Mouse (Mus musculus) neural tube, embryonic 15.5 days (tissue): Measurements from ENCODE around the gene Gldn. TPM values are rescaled to one million over a fixed set of nuclear protein-coding genes. Genes with fewer than 3 reads are reported as not detected.

ENCODE experiments used
- ATAC-seq: fragments of 200-750 bp; cut with Nextera tagmentation; 2 replicates; pipeline ENCODE4 v1.8.0; 2017; ENCODE audit warnings: mild to moderate bottlenecking, moderate TSS enrichment, moderate library complexity; ENCODE audit not compliant: low FRiP score
- H3K27ac ChIP-seq: fragments of 300-500 bp; sonication (generic); replicated peaks from 2 replicates; pipeline ENCODE4 v1.5.1; 2015; ENCODE audit warnings: mild to moderate bottlenecking, inconsistent platforms
- H3K27me3 ChIP-seq: fragments of 300-500 bp; sonication (generic); replicated peaks from 2 replicates; pipeline ENCODE4 v1.6.1; 2015; ENCODE audit warnings: inconsistent platforms
- H3K36me3 ChIP-seq: fragments of 300-500 bp; sonication (generic); 2 replicates; pipeline ENCODE4 v1.6.1; 2015; ENCODE audit warnings: inconsistent platforms
- H3K4me1 ChIP-seq: fragments of 300-500 bp; sonication (generic); 2 replicates; pipeline ENCODE4 v1.6.1; 2015; ENCODE audit warnings: inconsistent platforms
- H3K4me2 ChIP-seq: fragments of 300-500 bp; sonication (generic); 2 replicates; pipeline ENCODE4 v1.6.1; 2015; ENCODE audit warnings: inconsistent platforms, mild to moderate bottlenecking, moderate library complexity
- H3K4me3 ChIP-seq: fragments of 300-500 bp; sonication (generic); replicated peaks from 2 replicates; pipeline ENCODE4 v1.5.1; 2015; ENCODE audit warnings: mild to moderate bottlenecking, inconsistent platforms
- H3K9ac ChIP-seq: fragments of 300-500 bp; sonication (generic); replicated peaks from 2 replicates; pipeline ENCODE4 v1.6.1; 2015; ENCODE audit warnings: mild to moderate bottlenecking, inconsistent platforms
- H3K9me3 ChIP-seq: fragments of 300-500 bp; sonication (generic); replicated peaks from 2 replicates; pipeline ENCODE4 v1.6.1; 2016; ENCODE audit warnings: inconsistent platforms
- WGBS: fragments of 180-500 bp; shearing (Covaris S2); methylation state at CpG from one replicate; pipeline ENCODE4 v1.1.7; 2015; ENCODE audit warnings: mixed read lengths; 5-methylcytosine and 5-hydroxymethylcytosine counted together
- polyA plus RNA-seq: library from polyadenylated mRNA; unstranded; fragments of >200 nt; fragmentation: Nextera tagmentation; extraction: Ambion mirVana; gene quantifications from 2 replicates; pipeline ENCODE4 v1.2.1, GENCODE M21; 2015

The Gldn gene
- polyA plus RNA-seq, 1 experiment from 2014 or later, result 0.37 TPM

GRCm38 (mm10) chr9:54308209-54308608, 21.9 kb downstream of the Gldn start:
- Histone ChIP-seq H3K27ac (no peak overlapping the region), H3K9me3 (no peaks in the 10 kb centered on the region), H3K36me3 (no peaks in the 10 kb centered on the region), H3K9ac (no peak overlapping the region), H3K4me1 (no peaks in the 10 kb centered on the region), H3K4me2 (no peak overlapping the region), H3K4me3 (no peak overlapping the region), H3K27me3 (no peaks in the 10 kb centered on the region)
- ATAC-seq, result no peak
- 72% methylated on average over 1 of the region's 1 CpGs for WGBS

DNA sequence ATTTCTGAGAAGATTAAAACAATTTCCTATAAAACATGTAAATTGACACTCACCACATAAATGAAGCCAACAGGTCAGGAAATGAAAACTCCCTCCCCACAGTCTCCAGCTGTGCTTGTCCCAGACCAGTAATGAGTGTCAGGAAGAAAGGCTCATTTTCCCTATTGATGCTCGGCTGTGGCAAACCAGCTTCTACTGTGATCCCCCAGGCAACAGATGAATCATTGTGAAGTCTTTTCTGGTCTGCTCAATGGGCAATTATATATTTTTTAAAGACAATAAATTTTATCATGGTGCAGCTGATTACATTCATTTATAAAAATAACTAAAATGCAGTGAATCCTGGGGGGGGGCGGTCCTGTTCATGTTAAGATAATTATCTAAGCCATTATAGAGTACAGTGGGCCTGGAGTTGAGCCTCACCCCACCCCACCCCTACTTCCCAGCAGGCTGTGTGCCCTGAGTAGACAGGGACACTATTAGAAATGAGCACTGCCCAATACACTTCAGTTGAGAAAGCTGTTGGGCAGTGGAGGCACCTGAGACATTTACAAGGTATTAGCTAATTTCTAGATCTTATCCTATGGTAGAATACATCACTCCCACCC, 22.6 kb downstream of the Gldn start:
- ATAC-seq, result no peak
- no peak overlapping the region for H3K9ac ChIP-seq
- WGBS, result 41% methylated on average over 2 of the region's 2 CpGs
- H3K4me2 ChIP-seq, result no peak overlapping the region
- no peaks in the 10 kb centered on the region for H3K27me3 ChIP-seq
- no peaks in the 10 kb centered on the region for H3K4me1 ChIP-seq
- no peaks in the 10 kb centered on the region for H3K36me3 ChIP-seq
- no peak overlapping the region for H3K27ac ChIP-seq
- H3K4me3 ChIP-seq, result no peak overlapping the region
- no peaks in the 10 kb centered on the region for H3K9me3 ChIP-seq

DNA sequence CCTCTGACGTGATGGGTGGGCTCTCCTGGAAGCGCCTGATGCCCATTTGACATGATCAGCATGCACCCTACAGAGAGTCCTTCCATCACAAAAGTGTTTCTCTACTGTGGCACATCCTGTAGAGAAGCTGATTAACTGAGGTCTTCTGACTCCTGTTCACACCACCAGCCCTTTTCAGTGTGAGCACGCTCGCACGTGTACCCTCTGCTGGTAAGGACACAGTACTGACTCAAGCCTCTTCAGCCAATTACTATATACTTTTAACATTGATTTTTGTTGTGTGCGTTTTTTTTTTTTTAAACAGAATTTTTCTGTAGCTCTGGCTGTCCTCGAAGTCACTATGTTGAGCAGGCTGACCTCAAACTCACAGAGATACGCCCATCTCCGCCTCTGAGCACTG, 30.1 kb downstream of the Gldn start:
- H3K4me3 ChIP-seq, result no peak overlapping the region
- no peak overlapping the region for H3K4me2 ChIP-seq
- H3K9ac ChIP-seq, result no peak overlapping the region
- no peak overlapping the region for H3K27ac ChIP-seq
- H3K9me3 ChIP-seq, result no peaks in the 10 kb centered on the region
- no peaks in the 10 kb centered on the region; the same call in 1 of the 2 replicates for H3K4me1 ChIP-seq
- H3K27me3 ChIP-seq, result no peaks in the 10 kb centered on the region
- no peaks in the 10 kb centered on the region for H3K36me3 ChIP-seq
- no peak for ATAC-seq
- WGBS, result 85% methylated on average over 9 of the region's 9 CpGs

DNA sequence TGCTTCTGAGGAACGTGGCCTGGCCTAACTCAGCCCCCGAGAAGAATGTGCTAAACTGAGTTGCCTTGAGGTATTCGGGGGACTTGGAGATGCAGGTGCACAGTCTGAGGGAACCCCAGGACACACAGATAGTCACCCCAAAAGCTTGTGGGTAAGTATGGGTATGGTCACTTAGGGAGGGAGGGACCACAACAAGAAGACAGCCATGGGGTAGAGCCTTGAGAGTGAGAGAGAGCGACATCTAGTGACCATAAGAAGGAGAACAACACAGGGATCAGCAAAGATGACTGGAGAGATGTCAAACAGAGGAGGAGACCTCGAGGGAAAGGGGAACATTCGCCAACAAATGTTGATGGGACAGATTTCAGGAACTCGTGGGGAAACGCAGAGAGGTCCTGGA, 37.2 kb downstream of the Gldn start:
- 42% methylated on average over 8 of the region's 8 CpGs for WGBS
- no peaks in the 10 kb centered on the region for H3K36me3 ChIP-seq
- no peak overlapping the region for H3K4me2 ChIP-seq
- no peaks in the 10 kb centered on the region for H3K27me3 ChIP-seq
- H3K27ac ChIP-seq, result no peak overlapping the region
- H3K4me3 ChIP-seq, result no peak overlapping the region
- ATAC-seq, result no peak
- H3K9me3 ChIP-seq, result no peaks in the 10 kb centered on the region
- no peaks in the 10 kb centered on the region; the same call in 1 of the 2 replicates for H3K4me1 ChIP-seq
- no peak overlapping the region for H3K9ac ChIP-seq

GRCm38 (mm10) chr9:54329201-54329600, 42.9 kb downstream of the Gldn start:
- WGBS, result 88% methylated on average over 7 of the region's 7 CpGs
- no peaks in the 10 kb centered on the region for H3K4me1 ChIP-seq

GRCm38 (mm10) chr9:54335582-54335981, 49.3 kb downstream of the Gldn start:
- 0 out of 2 replicates have a peak, but pooled peaks cover 2% of the 10 kb centered on the region for H3K27me3 ChIP-seq
- no peaks in the 10 kb centered on the region for H3K36me3 ChIP-seq
- H3K4me2 ChIP-seq, result no peak overlapping the region
- H3K4me1 ChIP-seq, result no peaks in the 10 kb centered on the region
- H3K9me3 ChIP-seq, result no peaks in the 10 kb centered on the region
- 16% methylated on average over 12 of the region's 12 CpGs for WGBS
- no peak overlapping the region for H3K27ac ChIP-seq
- H3K4me3 ChIP-seq, result no peak overlapping the region
- no peak overlapping the region for H3K9ac ChIP-seq
- no peak; the same call in 1 of the 2 replicates for ATAC-seq

More at GRCm38 (mm10) chr9:54329201-54329600, 42.9 kb downstream of the Gldn start:
- H3K36me3 ChIP-seq, result no peaks in the 10 kb centered on the region
- no peaks in the 10 kb centered on the region for H3K9me3 ChIP-seq
- H3K4me3 ChIP-seq, result no peak overlapping the region
- H3K9ac ChIP-seq, result no peak overlapping the region
- H3K4me2 ChIP-seq, result no peak overlapping the region
- no peak overlapping the region for H3K27ac ChIP-seq
- ATAC-seq, result no peak
- H3K27me3 ChIP-seq, result 0 out of 2 replicates have a peak, but pooled peaks cover 2% of the 10 kb centered on the region

DNA sequence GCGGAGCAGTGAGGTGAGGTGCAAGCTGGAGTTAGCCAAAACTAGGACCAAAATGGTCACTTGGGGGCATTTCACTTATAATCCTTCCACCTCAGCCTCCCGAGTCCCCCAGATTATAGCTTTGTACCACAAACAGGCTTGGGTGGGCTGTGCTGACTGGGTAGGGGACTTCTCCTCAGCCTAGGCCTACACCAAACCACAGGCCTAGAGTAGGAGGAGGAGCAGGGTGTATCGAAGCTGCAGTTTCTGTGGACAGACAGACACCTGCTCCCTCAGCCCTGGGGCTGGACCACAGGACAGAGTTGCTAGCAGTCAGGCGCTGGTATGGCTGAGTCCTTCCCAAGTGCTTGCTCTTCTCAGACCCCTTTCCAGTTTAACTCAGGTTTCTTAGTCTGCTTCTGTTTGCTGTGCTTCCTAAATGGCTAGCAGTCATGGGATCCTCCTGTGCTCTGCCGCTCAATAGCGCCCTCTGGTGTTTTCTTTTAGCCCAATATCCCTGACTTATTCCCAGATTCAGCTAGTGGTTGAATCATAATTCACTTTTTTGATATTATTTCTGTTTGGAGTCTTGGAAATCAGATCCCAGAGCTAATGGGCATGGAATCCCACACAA, 50.4 kb downstream of the Gldn start:
- Histone ChIP-seq H3K4me3 (no peak overlapping the region), H3K9ac (no peak overlapping the region), H3K36me3 (no peaks in the 10 kb centered on the region), H3K9me3 (no peaks in the 10 kb centered on the region), H3K4me2 (no peak overlapping the region), H3K27me3 (0 out of 2 replicates have a peak, but pooled peaks cover 2% of the 10 kb centered on the region), H3K4me1 (no peaks in the 10 kb centered on the region), H3K27ac (no peak overlapping the region)
- 48% methylated on average over 6 of the region's 6 CpGs for WGBS
- ATAC-seq, result 0 out of 2 replicates have a peak, but pooled peaks have one; percentile 50

DNA sequence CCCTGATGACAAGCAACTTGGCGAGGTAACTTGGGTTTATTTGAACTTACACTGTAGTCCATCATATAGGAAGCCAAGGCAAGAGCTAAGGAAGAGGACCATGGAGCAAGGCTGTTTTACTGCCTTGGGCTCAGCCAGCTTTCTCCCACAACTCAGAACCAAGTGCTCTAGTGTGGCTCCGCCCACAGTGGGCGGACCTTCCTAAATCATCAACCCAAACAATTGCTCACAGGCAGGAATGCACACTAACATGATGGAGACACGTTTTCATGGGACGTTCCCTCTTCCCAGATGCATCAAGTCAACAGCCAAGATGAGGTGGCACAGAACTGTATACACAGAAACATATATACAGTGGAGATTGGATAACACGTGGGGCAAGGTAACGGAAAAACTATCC, 55.7 kb downstream of the Gldn start:
- Histone ChIP-seq H3K9ac (no peak overlapping the region), H3K4me1 (no peaks in the 10 kb centered on the region), H3K4me2 (no peak overlapping the region), H3K4me3 (no peak overlapping the region), H3K27ac (no peak overlapping the region), H3K9me3 (no peaks in the 10 kb centered on the region), H3K36me3 (no peaks in the 10 kb centered on the region), H3K27me3 (no peaks in the 10 kb centered on the region)
- no peak for ATAC-seq
- WGBS, result 79% methylated on average over 7 of the region's 7 CpGs

GRCm38 (mm10) chr9:54356756-54357155, 70.5 kb downstream of the Gldn start:
- H3K4me2 ChIP-seq, result no peak overlapping the region
- H3K27me3 ChIP-seq, result no peaks in the 10 kb centered on the region
- H3K4me3 ChIP-seq, result no peak overlapping the region
- H3K36me3 ChIP-seq, result no peaks in the 10 kb centered on the region
- WGBS, result 94% methylated on average over 8 of the region's 8 CpGs
- no peak overlapping the region for H3K9ac ChIP-seq
- H3K27ac ChIP-seq, result no peak overlapping the region
- no peaks in the 10 kb centered on the region for H3K9me3 ChIP-seq
- no peaks in the 10 kb centered on the region for H3K4me1 ChIP-seq
- no peak for ATAC-seq

Other genes starting within 250 kb of the Gldn start
- 1.6 and 1.7 TPM in 2 replicates for gene Tnfaip8l3, start 218.1 kb upstream of the Gldn start, polyA plus RNA-seq
- 0.15 TPM in 1 of 2 replicates, not detected in the other for gene Cyp19a1, start 18.4 kb upstream of the Gldn start, polyA plus RNA-seq
- gene Dmxl2, start 215.1 kb downstream of the Gldn start, polyA plus RNA-seq, result 55.3 and 60.5 TPM in 2 replicates